Mouse (Mus musculus) bone marrow, adult 2 months (tissue): Measurements from ENCODE around the gene Gm16867.
"Not testable (repeated sequence)": the region's sequence is repeated elsewhere in the genome, so short reads cannot be mapped to it uniquely, and the experiment has no call there.

Source experiments
- CTCF ChIP-seq: fragments of 200-500 bp; IDR thresholded peaks from 2 replicates; pipeline ENCODE4 v1.5.1; 2011; ENCODE audit warnings: low read length, control low read depth; ENCODE audit not compliant: control insufficient read depth, insufficient read depth
- POLR2A ChIP-seq: fragments of 200-500 bp; IDR thresholded peaks from 2 replicates; pipeline ENCODE4 v1.6.1; 2011; ENCODE audit warnings: low read depth, mild to moderate bottlenecking, control low read depth, low read length, borderline replicate concordance; ENCODE audit not compliant: control insufficient read depth

GRCm38 (mm10) chr14:69503174-69503573 is at the start of gene Gm16867:
- TF ChIP-seq POLR2A, CTCF: not testable (repeated sequence)
